Mouse (Mus musculus) midbrain, embryonic 10.5 days (tissue): ENCODE measurements around the gene Ttf2. TPM values are rescaled to one million over a fixed set of nuclear protein-coding genes. Genes with fewer than 3 reads are reported as not detected.

Experiments
- DNase-seq: peaks from one replicate; pipeline ENCODE4 v3.0.0-alpha.2; 2017; ENCODE audit warnings: low spot score
- H3K27ac ChIP-seq: fragments of 300-500 bp; sonication (generic); replicated peaks from 2 replicates; pipeline ENCODE4 v1.5.1; 2016; ENCODE audit warnings: mild to moderate bottlenecking
- H3K27me3 ChIP-seq: fragments of 300-500 bp; sonication (generic); 2 replicates; pipeline ENCODE4 v1.6.1; 2016; ENCODE audit warnings: low read depth, mild to moderate bottlenecking; ENCODE audit not compliant: poor library complexity, severe bottlenecking
- H3K36me3 ChIP-seq: fragments of 300-500 bp; sonication (generic); 2 replicates; pipeline ENCODE4 v1.6.1; 2016; ENCODE audit warnings: mild to moderate bottlenecking, moderate library complexity
- H3K4me1 ChIP-seq: fragments of 300-500 bp; sonication (generic); 2 replicates; pipeline ENCODE4 v1.6.1; 2016
- H3K4me3 ChIP-seq: fragments of 300-500 bp; sonication (generic); 2 replicates; pipeline ENCODE4 v1.5.1; 2016; ENCODE audit warnings: mild to moderate bottlenecking, moderate library complexity
- H3K9me3 ChIP-seq: fragments of 300-500 bp; sonication (generic); replicated peaks from 2 replicates; pipeline ENCODE4 v1.6.1; 2016; ENCODE audit warnings: mild to moderate bottlenecking
- WGBS: fragments of 180-500 bp; shearing (Covaris S2); methylation state at CpG from one replicate; pipeline ENCODE4 v1.1.7; 2016; 5-methylcytosine and 5-hydroxymethylcytosine counted together
- polyA plus RNA-seq: library from polyadenylated mRNA; unstranded; fragments of >200 nt; fragmentation: Nextera tagmentation; extraction: Ambion mirVana; gene quantifications from 2 replicates; pipeline ENCODE4 v1.2.1, GENCODE M21; 2016

The Ttf2 gene
- polyA plus RNA-seq = 29.3 and 30.1 TPM in 2 replicates

DNA sequence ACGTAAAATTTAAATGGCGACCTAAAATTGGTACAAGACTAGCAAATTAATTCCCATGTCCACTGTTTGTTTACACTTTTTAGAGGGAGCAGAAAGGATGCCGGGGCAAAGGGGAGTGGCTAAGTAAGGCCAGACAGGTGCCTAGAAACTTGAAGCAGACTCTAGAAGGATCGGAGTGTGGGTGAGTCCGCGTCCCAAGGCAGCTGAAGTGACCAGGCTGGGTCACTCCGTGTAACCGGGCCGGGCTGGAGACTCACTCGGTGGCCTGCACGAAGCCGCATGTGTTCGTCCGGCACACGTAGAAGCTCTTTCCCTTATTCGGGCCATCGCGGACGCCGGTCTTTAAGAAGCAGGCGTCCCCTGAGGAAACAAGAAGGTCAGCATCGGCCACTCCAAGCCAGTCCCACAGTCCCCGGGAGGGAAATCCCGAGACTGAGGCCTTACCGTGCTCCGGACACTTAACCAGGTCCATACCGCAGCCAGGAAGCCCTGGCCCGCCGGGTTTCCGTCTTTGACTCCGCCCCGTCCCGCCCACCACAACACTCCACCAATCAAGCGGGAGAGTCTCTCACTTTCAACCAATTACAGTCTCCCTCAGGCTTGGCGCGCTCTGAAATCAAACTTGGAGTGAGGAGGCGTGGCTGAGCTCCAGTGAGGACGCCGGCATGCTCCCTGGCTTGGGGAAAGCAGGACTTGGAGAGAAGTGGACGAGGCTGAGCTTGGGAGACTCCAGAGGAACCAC lies at the start of gene Ttf2:
TSS of gene Ttf2 (minus strand) at position 488 of the 742 bp plus-strand sequence.
- Histone ChIP-seq H3K4me3 (peak within 1 kb of the TSS; percentile 77), H3K27ac (peak within 1 kb of the TSS; percentile 88), H3K4me1 (peaks cover 14% of the 10 kb centered on the region), H3K9me3 (no peaks in the 10 kb centered on the region), H3K36me3 (peaks cover 29% of the 10 kb centered on the region), H3K27me3 (no peaks in the 10 kb centered on the region)
- peak; percentile 94 for DNase-seq
- WGBS = under 1% methylated on average over 40 of the region's 40 CpGs

DNA sequence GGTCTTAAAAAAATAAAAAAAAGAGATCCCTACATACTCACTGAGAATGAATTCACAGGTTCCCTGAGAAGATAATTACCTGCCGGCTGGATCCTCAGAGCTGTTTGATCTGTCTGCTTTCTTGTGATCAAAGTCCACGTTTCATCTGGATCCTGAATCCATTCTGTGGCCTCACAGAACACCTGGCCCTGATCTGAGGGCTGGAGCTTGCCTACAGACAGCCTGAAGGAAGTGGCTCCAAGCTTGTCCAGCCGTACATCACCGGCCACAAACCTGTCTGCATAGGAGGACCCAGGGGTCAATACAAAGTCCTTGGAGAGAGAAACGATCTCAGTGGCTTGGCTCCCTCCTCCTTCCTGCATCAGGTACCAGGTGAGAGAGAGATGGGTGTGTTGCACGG lies 49.0 kb upstream of the Ttf2 start:
- WGBS = 91% methylated on average over 6 of the region's 6 CpGs
- DNase-seq = no peak
- H3K4me1 ChIP-seq = 0 out of 2 replicates have a peak, but pooled peaks cover 10% of the 10 kb centered on the region
- no peaks in the 10 kb centered on the region for H3K36me3 ChIP-seq
- no peak overlapping the region for H3K4me3 ChIP-seq
- no peaks in the 10 kb centered on the region for H3K9me3 ChIP-seq
- H3K27ac ChIP-seq = no peak overlapping the region
- no peaks in the 10 kb centered on the region for H3K27me3 ChIP-seq

DNA sequence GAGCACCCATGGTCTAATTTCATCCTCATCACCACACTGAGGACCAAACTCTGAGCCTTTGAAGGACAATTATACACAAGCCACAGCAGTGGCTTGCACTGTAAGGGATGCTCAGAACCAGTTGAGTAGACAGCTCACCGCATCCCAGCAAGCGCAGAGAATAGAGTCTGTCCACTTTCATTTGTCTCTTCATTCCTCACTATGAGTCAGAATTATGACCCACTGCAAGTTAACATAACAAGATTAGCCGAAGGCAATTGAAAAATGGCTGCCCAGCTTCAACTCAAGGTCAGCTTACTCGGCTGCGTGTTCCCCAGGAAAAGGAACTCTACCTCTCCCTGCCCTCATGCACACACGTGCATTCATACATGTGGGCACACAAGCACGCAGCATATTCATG lies 46.6 kb upstream of the Ttf2 start:
- Histone ChIP-seq H3K4me1 (peaks cover 14% of the 10 kb centered on the region; the same call in 1 of the 2 replicates), H3K36me3 (no peaks in the 10 kb centered on the region), H3K27ac (no peak overlapping the region), H3K27me3 (no peaks in the 10 kb centered on the region), H3K4me3 (no peak overlapping the region), H3K9me3 (no peaks in the 10 kb centered on the region)
- 92% methylated on average over 7 of the region's 7 CpGs for WGBS
- no peak for DNase-seq

DNA sequence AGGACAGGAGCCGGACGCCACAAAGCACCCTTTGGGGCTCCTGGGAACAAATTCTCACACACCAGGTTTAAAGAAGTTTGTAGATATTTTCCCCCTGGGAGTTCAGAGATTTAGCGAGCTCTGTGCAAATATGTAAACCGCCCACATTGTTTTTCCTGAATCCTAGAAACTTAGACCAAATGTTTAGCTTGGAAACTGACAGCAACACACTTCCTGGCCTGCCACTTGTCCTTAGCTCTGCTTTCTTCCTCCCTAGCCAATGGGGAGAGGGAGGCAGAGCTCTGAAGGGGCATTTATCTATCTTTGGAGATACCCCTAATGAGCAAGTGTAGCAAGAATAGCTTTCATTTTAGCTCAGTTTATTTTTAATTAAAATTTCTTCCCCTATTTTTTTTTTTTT lies 45.8 kb upstream of the Ttf2 start:
- Histone ChIP-seq H3K4me1 (peaks cover 14% of the 10 kb centered on the region; the same call in 1 of the 2 replicates), H3K27me3 (no peaks in the 10 kb centered on the region), H3K36me3 (no peaks in the 10 kb centered on the region), H3K4me3 (no peak overlapping the region), H3K9me3 (no peaks in the 10 kb centered on the region), H3K27ac (no peak overlapping the region)
- WGBS = 62% methylated on average over 4 of the region's 4 CpGs
- DNase-seq = no peak

DNA sequence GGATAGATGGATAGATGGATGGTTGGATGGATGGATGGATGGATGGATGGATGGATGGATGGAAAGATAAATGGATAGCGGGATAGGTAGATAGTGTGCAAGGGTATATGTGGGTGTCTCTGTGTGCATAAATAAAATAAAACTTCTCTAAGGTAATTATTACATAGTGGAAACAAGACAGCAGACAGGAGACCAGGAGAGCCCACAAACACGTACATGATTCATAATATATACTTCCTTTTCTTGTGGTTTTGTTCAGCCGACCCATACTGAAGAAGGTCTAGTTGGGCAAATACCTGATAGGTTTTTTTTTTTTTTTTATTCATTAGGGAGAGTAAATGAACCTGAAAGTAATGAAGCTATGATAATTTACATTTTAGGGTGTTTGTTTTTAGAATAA lies 44.1 kb upstream of the Ttf2 start:
- no peaks in the 10 kb centered on the region for H3K36me3 ChIP-seq
- H3K4me3 ChIP-seq = no peak overlapping the region
- no peak overlapping the region for H3K27ac ChIP-seq
- no peaks in the 10 kb centered on the region for H3K9me3 ChIP-seq
- no peak for DNase-seq
- 88% methylated on average over 3 of the region's 3 CpGs for WGBS
- H3K4me1 ChIP-seq = peaks cover 17% of the 10 kb centered on the region; the same call in 1 of the 2 replicates
- H3K27me3 ChIP-seq = no peaks in the 10 kb centered on the region

DNA sequence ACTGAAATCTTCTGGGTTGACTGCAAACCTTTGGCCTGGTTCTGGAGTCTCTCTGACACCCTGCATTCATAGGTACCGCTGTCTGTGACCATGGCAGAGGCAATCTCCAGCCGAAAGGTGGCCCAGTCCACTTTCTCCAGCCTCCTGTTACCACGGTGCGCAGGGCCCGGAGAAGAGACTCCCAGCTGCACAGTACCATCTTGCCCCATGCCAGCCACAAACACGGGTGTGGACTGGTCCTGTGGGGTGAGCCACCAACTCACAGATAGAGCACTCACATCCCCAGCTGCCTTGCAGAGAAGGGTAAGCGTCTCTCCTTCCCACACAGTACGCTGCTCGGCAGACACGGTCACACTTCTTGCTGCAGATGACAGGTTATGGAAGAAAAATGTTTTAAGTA lies 43.5 kb upstream of the Ttf2 start:
- Histone ChIP-seq H3K36me3 (no peaks in the 10 kb centered on the region), H3K9me3 (no peaks in the 10 kb centered on the region), H3K4me3 (no peak overlapping the region), H3K4me1 (peaks cover 17% of the 10 kb centered on the region; the same call in 1 of the 2 replicates), H3K27me3 (no peaks in the 10 kb centered on the region), H3K27ac (no peak overlapping the region)
- WGBS = 95% methylated on average over 10 of the region's 10 CpGs
- no peak for DNase-seq

DNA sequence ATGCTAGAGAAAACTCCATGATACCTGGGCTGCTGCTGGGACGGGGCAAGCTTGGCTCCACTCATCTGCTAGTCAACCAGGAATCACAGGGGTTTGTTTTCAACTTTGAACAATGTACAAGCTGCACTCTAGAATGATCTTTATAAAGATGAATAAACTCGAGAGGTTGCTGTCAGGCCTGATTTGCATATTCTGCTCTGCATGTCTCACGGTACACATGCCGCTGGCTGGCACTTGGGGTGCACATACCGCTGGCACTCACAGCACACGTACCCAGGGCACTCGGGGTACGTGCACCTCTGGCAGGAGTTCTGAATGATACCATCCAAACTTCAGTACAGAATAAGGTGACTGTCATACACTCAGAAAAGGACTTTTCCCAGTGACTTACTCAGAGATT lies 43.1 kb upstream of the Ttf2 start:
- no peak for DNase-seq
- peaks cover 17% of the 10 kb centered on the region; the same call in 1 of the 2 replicates for H3K4me1 ChIP-seq
- WGBS = 89% methylated on average over 8 of the region's 8 CpGs
- no peaks in the 10 kb centered on the region for H3K27me3 ChIP-seq
- no peak overlapping the region for H3K4me3 ChIP-seq
- no peak overlapping the region for H3K27ac ChIP-seq
- no peaks in the 10 kb centered on the region for H3K9me3 ChIP-seq
- no peaks in the 10 kb centered on the region for H3K36me3 ChIP-seq

DNA sequence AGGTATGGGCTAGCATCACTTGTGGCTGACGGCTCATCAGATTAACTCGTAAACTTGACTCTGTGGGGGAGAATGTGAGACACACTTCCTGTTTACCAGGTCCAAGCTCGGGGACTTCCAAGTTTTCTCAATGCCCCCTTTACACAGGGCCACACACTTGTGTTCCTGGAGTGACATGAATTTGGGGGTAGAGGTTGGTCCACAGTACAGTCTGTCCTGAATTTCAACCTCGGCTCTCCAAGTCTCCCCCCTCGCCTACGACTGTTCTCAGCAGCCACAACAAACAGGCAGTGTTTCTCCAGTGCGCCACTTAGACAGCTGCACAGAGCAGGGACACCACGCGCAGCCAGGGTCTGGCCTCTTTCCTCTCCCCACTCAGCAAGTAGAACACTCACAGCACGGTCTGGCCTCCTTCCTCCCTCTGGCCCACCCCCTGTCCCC lies 42.7 kb upstream of the Ttf2 start:
- Histone ChIP-seq H3K4me3 (no peak overlapping the region), H3K27me3 (no peaks in the 10 kb centered on the region), H3K4me1 (peaks cover 17% of the 10 kb centered on the region; the same call in 1 of the 2 replicates), H3K27ac (no peak overlapping the region), H3K36me3 (no peaks in the 10 kb centered on the region), H3K9me3 (no peaks in the 10 kb centered on the region)
- DNase-seq = no peak
- 75% methylated on average over 10 of the region's 10 CpGs for WGBS

DNA sequence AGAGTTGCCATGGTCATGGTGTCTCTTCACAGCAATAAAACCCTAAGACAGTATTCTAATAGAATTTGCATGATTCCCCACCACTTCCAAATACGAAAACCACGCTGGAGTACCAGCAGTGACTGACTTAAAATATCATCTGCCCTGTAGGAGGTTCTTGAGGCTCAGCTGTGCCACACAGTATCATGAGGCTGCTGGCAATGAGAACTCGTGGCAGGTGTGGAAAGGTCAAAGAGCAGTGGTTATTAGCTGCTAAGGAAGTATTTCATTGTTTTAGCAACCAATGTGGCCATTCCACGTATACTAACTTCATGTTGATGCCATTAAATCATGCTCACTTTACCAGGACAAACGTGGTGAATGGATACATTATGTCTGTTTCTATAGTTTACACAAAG lies 41.7 kb upstream of the Ttf2 start:
- WGBS = 81% methylated on average over 5 of the region's 5 CpGs
- Histone ChIP-seq H3K4me3 (no peak overlapping the region), H3K4me1 (peaks cover 17% of the 10 kb centered on the region; the same call in 1 of the 2 replicates), H3K9me3 (no peaks in the 10 kb centered on the region), H3K36me3 (no peaks in the 10 kb centered on the region), H3K27ac (no peak overlapping the region), H3K27me3 (no peaks in the 10 kb centered on the region)
- no peak for DNase-seq

DNA sequence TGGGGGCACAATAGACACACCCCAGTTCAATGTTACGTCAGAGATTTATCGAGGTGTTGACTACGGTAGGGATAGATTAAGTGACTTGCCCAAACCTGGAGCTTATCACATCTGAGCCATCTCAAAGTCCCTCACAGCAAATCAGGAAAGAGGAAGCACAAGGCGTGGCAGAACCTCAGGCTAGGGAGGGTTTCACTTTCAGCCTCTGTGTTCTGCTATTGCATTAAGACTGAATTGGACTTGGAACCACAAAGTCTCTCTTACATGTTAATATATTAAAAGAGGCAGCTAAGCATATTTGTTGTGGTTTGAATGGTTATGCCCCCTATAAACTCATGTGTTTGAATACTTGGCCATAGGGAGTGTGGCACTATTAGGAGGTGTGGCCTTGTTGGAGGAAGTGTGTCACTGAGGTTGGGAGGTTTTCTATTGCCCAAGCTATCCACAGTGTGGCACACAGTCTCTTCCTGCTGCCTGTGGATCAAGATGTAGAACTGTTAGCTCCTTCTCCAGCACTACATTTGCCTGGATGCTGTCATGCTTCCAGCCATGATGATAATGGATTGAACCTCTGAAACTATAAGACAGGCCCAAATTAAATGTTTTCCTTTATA lies 41.2 kb upstream of the Ttf2 start:
- H3K27me3 ChIP-seq = no peaks in the 10 kb centered on the region
- no peak overlapping the region for H3K4me3 ChIP-seq
- WGBS = 95% methylated on average over 4 of the region's 4 CpGs
- no peak for DNase-seq
- H3K36me3 ChIP-seq = no peaks in the 10 kb centered on the region
- H3K4me1 ChIP-seq = peaks cover 13% of the 10 kb centered on the region; the same call in 1 of the 2 replicates
- no peaks in the 10 kb centered on the region for H3K9me3 ChIP-seq
- no peak overlapping the region for H3K27ac ChIP-seq

DNA sequence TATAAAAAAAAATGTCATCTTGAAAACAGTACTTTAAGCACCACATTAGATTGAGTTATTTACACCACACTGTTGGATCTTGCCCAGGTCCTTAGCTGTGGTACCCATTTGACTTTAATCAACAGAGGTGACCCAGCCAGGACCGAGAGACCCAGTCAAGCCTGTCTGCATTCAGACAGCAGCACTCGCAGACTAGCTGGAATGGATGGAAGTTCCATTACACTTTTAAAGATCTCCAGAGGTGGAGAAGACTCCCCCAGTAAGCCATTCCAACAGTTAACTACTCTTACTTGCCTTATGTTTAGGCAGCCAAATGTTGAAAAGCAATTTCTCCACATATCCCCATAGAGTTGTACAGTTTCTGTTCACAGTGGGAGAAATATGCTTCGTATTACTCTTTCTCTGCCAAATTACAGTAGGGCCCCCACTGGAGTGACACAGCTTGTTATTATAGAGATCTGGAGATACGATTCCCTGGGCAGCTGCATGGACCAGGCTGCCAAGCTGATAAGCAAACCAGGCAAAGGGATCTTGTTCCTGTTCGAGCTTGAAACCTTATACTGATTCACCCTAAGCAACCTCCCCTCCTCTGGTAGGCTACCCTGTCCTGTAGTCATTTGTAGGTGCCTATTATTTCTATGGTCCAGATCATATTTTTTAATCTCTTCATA lies 37.8 kb upstream of the Ttf2 start:
- no peaks in the 10 kb centered on the region for H3K9me3 ChIP-seq
- 80% methylated on average over 5 of the region's 5 CpGs for WGBS
- DNase-seq = no peak

DNA sequence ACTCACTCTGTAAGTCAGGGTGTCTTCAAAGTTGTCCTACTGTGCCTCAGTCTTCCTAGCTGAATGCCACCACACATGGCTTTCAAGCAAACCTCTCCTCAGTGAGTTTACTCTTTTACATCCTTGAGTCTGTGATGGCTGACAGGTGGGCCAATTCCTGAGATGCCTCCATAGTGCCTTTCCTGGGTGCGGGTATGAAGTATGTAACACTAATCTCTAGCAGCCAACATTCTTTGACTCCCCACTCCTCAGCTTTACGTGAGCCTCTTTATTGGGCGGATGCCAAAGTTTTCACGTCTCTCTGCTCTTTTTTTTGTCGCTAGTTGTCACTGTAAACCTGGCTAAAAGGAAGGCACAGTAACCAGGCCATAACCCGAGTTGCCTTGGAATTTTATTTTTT lies 35.9 kb upstream of the Ttf2 start:
- peaks cover 3% of the 10 kb centered on the region; the same call in 1 of the 2 replicates for H3K4me1 ChIP-seq
- H3K27ac ChIP-seq = no peak overlapping the region
- no peaks in the 10 kb centered on the region for H3K27me3 ChIP-seq
- no peaks in the 10 kb centered on the region for H3K36me3 ChIP-seq
- H3K4me3 ChIP-seq = no peak overlapping the region
- 91% methylated on average over 6 of the region's 6 CpGs for WGBS
- no peak for DNase-seq
- no peaks in the 10 kb centered on the region for H3K9me3 ChIP-seq

More for the DNA sequence above, 37.8 kb upstream of the Ttf2 start:
- no peak overlapping the region for H3K27ac ChIP-seq
- H3K4me1 ChIP-seq = peaks cover 4% of the 10 kb centered on the region; the same call in 1 of the 2 replicates
- no peaks in the 10 kb centered on the region for H3K27me3 ChIP-seq
- H3K4me3 ChIP-seq = no peak overlapping the region
- H3K36me3 ChIP-seq = no peaks in the 10 kb centered on the region
